Mouse (Mus musculus): ENCODE measurements at regions not wholly inside any gene's neighbourhood (a gene's known extent, or its start where the extent isn't known, plus 50 kb on each side); places are given as distances from the start of the nearest gene placed in this dataset.
"Not testable (repeated sequence)": the region's sequence is repeated elsewhere in the genome, so short reads cannot be mapped to it uniquely, and the experiment has no call there.

- Histone ChIP-seq H3K9me3 (ENCODE audit: control insufficient read depth, low read length) (no peaks in the 10 kb centered on the region), H3K27me3 (ENCODE audit: control insufficient read depth, insufficient read depth, low read length) (no peaks in the 10 kb centered on the region), H3K9ac (ENCODE audit: low read depth, low read length) (no peak overlapping the region), H3K4me3 (ENCODE audit: low read length) (no peak overlapping the region), H3K36me3 (ENCODE audit: control insufficient read depth, insufficient read depth, low read length) (no peaks in the 10 kb centered on the region), H3K4me1 (ENCODE audit: control insufficient read depth, insufficient read depth, low read length) (no peaks in the 10 kb centered on the region), H3K27ac (ENCODE audit: low read depth, low read length) (no peak overlapping the region), H3K4me2 (replicated peaks; ENCODE audit: low read depth, low read length) (no peak overlapping the region)
- 73% methylated on average over 1 of the region's 1 CpGs for WGBS
- ATAC-seq (ENCODE audit: low FRiP score, low TSS enrichment): no peak
Measured at GRCm38 (mm10) chr11:16629410-16630129, 121.3 kb upstream of the Sec61g start.

GRCm38 (mm10) chr11:16635796-16636195 lies 116.2 kb upstream of the Egfr start:
- not testable (repeated sequence) for H3K27ac ChIP-seq (ENCODE audit: low read depth, low read length); H3K4me3 ChIP-seq (ENCODE audit: low read length); H3K9ac ChIP-seq (ENCODE audit: low read depth, low read length); H3K9me3 ChIP-seq (ENCODE audit: control insufficient read depth, low read length); ATAC-seq (ENCODE audit: low FRiP score, low TSS enrichment); H3K36me3 ChIP-seq (ENCODE audit: control insufficient read depth, insufficient read depth, low read length); H3K27me3 ChIP-seq (ENCODE audit: control insufficient read depth, insufficient read depth, low read length); H3K4me2 ChIP-seq (replicated peaks; ENCODE audit: low read depth, low read length); H3K4me1 ChIP-seq (ENCODE audit: control insufficient read depth, insufficient read depth, low read length)
- 95% methylated on average over 11 of the region's 11 CpGs for WGBS

- Histone ChIP-seq H3K27me3 (ENCODE audit: control insufficient read depth, insufficient read depth, low read length) (no peaks in the 10 kb centered on the region), H3K4me2 (replicated peaks; ENCODE audit: low read depth, low read length) (no peak overlapping the region), H3K9ac (ENCODE audit: low read depth, low read length) (no peak overlapping the region), H3K9me3 (ENCODE audit: control insufficient read depth, low read length) (no peaks in the 10 kb centered on the region), H3K4me3 (ENCODE audit: low read length) (no peak overlapping the region), H3K27ac (ENCODE audit: low read depth, low read length) (no peak overlapping the region), H3K36me3 (ENCODE audit: control insufficient read depth, insufficient read depth, low read length) (no peaks in the 10 kb centered on the region), H3K4me1 (ENCODE audit: control insufficient read depth, insufficient read depth, low read length) (no peaks in the 10 kb centered on the region)
- WGBS: 88% methylated on average over 2 of the region's 2 CpGs
- ATAC-seq (ENCODE audit: low FRiP score, low TSS enrichment): no peak
Measured at GRCm38 (mm10) chr11:16637679-16638078, 114.3 kb upstream of the Egfr start.

- no peaks in the 10 kb centered on the region for H3K36me3 ChIP-seq (ENCODE audit: control insufficient read depth, insufficient read depth, low read length)
- no peak overlapping the region for H3K9ac ChIP-seq (ENCODE audit: low read depth, low read length)
- 89% methylated on average over 4 of the region's 4 CpGs for WGBS
- H3K9me3 ChIP-seq (ENCODE audit: control insufficient read depth, low read length): no peaks in the 10 kb centered on the region
- no peaks in the 10 kb centered on the region for H3K4me1 ChIP-seq (ENCODE audit: control insufficient read depth, insufficient read depth, low read length)
- no peak overlapping the region for H3K27ac ChIP-seq (ENCODE audit: low read depth, low read length)
- no peak overlapping the region for H3K4me3 ChIP-seq (ENCODE audit: low read length)
- no peak overlapping the region for H3K4me2 ChIP-seq (replicated peaks; ENCODE audit: low read depth, low read length)
- ATAC-seq (ENCODE audit: low FRiP score, low TSS enrichment): no peak
- no peaks in the 10 kb centered on the region for H3K27me3 ChIP-seq (ENCODE audit: control insufficient read depth, insufficient read depth, low read length)
Measured at GRCm38 (mm10) chr11:16638349-16638748, 113.7 kb upstream of the Egfr start.

- Histone ChIP-seq H3K36me3 (ENCODE audit: control insufficient read depth, insufficient read depth, low read length) (no peaks in the 10 kb centered on the region), H3K4me1 (ENCODE audit: control insufficient read depth, insufficient read depth, low read length) (no peaks in the 10 kb centered on the region), H3K4me2 (replicated peaks; ENCODE audit: low read depth, low read length) (no peak overlapping the region), H3K9ac (ENCODE audit: low read depth, low read length) (no peak overlapping the region), H3K27ac (ENCODE audit: low read depth, low read length) (no peak overlapping the region), H3K4me3 (ENCODE audit: low read length) (no peak overlapping the region), H3K9me3 (ENCODE audit: control insufficient read depth, low read length) (no peaks in the 10 kb centered on the region), H3K27me3 (ENCODE audit: control insufficient read depth, insufficient read depth, low read length) (no peaks in the 10 kb centered on the region)
- no peak for ATAC-seq (ENCODE audit: low FRiP score, low TSS enrichment)
Measured at GRCm38 (mm10) chr11:16649599-16649998, 102.4 kb upstream of the Egfr start.

- H3K4me1 ChIP-seq (ENCODE audit: control insufficient read depth, insufficient read depth, low read length): no peaks in the 10 kb centered on the region
- H3K27me3 ChIP-seq (ENCODE audit: control insufficient read depth, insufficient read depth, low read length): no peaks in the 10 kb centered on the region
- no peak overlapping the region for H3K4me3 ChIP-seq (ENCODE audit: low read length)
- H3K27ac ChIP-seq (ENCODE audit: low read depth, low read length): no peak overlapping the region
- no peak for ATAC-seq (ENCODE audit: low FRiP score, low TSS enrichment)
- H3K36me3 ChIP-seq (ENCODE audit: control insufficient read depth, insufficient read depth, low read length): no peaks in the 10 kb centered on the region
- no peak overlapping the region for H3K9ac ChIP-seq (ENCODE audit: low read depth, low read length)
- H3K9me3 ChIP-seq (ENCODE audit: control insufficient read depth, low read length): no peaks in the 10 kb centered on the region
- 90% methylated on average over 3 of the region's 3 CpGs for WGBS
- no peak overlapping the region for H3K4me2 ChIP-seq (replicated peaks; ENCODE audit: low read depth, low read length)
Measured at GRCm38 (mm10) chr11:16663806-16664205, 88.2 kb upstream of the Egfr start.

- no peaks in the 10 kb centered on the region for H3K9me3 ChIP-seq (ENCODE audit: control insufficient read depth, low read length)
- no peak overlapping the region for H3K4me3 ChIP-seq (ENCODE audit: low read length)
- no peak overlapping the region for H3K9ac ChIP-seq (ENCODE audit: low read depth, low read length)
- H3K27ac ChIP-seq (ENCODE audit: low read depth, low read length): no peak overlapping the region
- no peaks in the 10 kb centered on the region for H3K27me3 ChIP-seq (ENCODE audit: control insufficient read depth, insufficient read depth, low read length)
- H3K4me1 ChIP-seq (ENCODE audit: control insufficient read depth, insufficient read depth, low read length): no peaks in the 10 kb centered on the region
- no peak for ATAC-seq (ENCODE audit: low FRiP score, low TSS enrichment)
- H3K36me3 ChIP-seq (ENCODE audit: control insufficient read depth, insufficient read depth, low read length): no peaks in the 10 kb centered on the region
- WGBS: 91% methylated on average over 4 of the region's 4 CpGs
- no peak overlapping the region for H3K4me2 ChIP-seq (replicated peaks; ENCODE audit: low read depth, low read length)
Measured at GRCm38 (mm10) chr11:16669453-16670251, 82.4 kb upstream of the Egfr start.

GRCm38 (mm10) chr11:16670282-16670681 lies 81.7 kb upstream of the Egfr start:
- WGBS: 86% methylated on average over 1 of the region's 1 CpGs
- no peak overlapping the region for H3K4me3 ChIP-seq (ENCODE audit: low read length)
- no peak overlapping the region for H3K4me2 ChIP-seq (replicated peaks; ENCODE audit: low read depth, low read length)
- no peaks in the 10 kb centered on the region for H3K27me3 ChIP-seq (ENCODE audit: control insufficient read depth, insufficient read depth, low read length)
- no peaks in the 10 kb centered on the region for H3K36me3 ChIP-seq (ENCODE audit: control insufficient read depth, insufficient read depth, low read length)
- no peaks in the 10 kb centered on the region for H3K4me1 ChIP-seq (ENCODE audit: control insufficient read depth, insufficient read depth, low read length)
- no peak overlapping the region for H3K27ac ChIP-seq (ENCODE audit: low read depth, low read length)
- H3K9ac ChIP-seq (ENCODE audit: low read depth, low read length): no peak overlapping the region
- no peak for ATAC-seq (ENCODE audit: low FRiP score, low TSS enrichment)
- H3K9me3 ChIP-seq (ENCODE audit: control insufficient read depth, low read length): no peaks in the 10 kb centered on the region

GRCm38 (mm10) chr11:16675951-16676350 lies 76.1 kb upstream of the Egfr start:
- not testable (repeated sequence) for ATAC-seq (ENCODE audit: low FRiP score, low TSS enrichment); H3K4me2 ChIP-seq (replicated peaks; ENCODE audit: low read depth, low read length); H3K4me1 ChIP-seq (ENCODE audit: control insufficient read depth, insufficient read depth, low read length); H3K9me3 ChIP-seq (ENCODE audit: control insufficient read depth, low read length); H3K27me3 ChIP-seq (ENCODE audit: control insufficient read depth, insufficient read depth, low read length); H3K4me3 ChIP-seq (ENCODE audit: low read length); H3K36me3 ChIP-seq (ENCODE audit: control insufficient read depth, insufficient read depth, low read length); H3K27ac ChIP-seq (ENCODE audit: low read depth, low read length); H3K9ac ChIP-seq (ENCODE audit: low read depth, low read length)
- 24% methylated on average over 1 of the region's 1 CpGs for WGBS

Measured in kidney, embryonic 14.5 days (tissue).